Mouse (Mus musculus) neural tube, embryonic 11.5 days (tissue): ENCODE measurements around the gene Tfap2d. TPM values are rescaled to one million over a fixed set of nuclear protein-coding genes. Genes with fewer than 3 reads are reported as not detected.

ENCODE experiments used
- ATAC-seq: fragments of 200-750 bp; cut with Nextera tagmentation; 2 replicates; pipeline ENCODE4 v1.8.0; 2017; ENCODE audit warnings: moderate number of reproducible peaks, mild to moderate bottlenecking, moderate TSS enrichment, moderate library complexity; ENCODE audit not compliant: insufficient read depth, low FRiP score, low TSS enrichment
- DNase-seq: peaks from one replicate; pipeline ENCODE4 v3.0.0-alpha.2; 2015; ENCODE audit warnings: low spot score
- H3K27ac ChIP-seq: fragments of 300-500 bp; sonication (generic); 2 replicates; pipeline ENCODE4 v1.5.1; 2014; ENCODE audit warnings: low read depth, mild to moderate bottlenecking, low read length
- H3K27me3 ChIP-seq: fragments of 300-500 bp; sonication (generic); 2 replicates; pipeline ENCODE4 v1.6.1; 2014; ENCODE audit warnings: mild to moderate bottlenecking, low read length, mixed read lengths; ENCODE audit not compliant: control insufficient read depth, insufficient read depth
- H3K36me3 ChIP-seq: fragments of 300-500 bp; sonication (generic); 2 replicates; pipeline ENCODE4 v1.6.1; 2014; ENCODE audit warnings: mild to moderate bottlenecking, low read length, moderate library complexity, mixed read lengths; ENCODE audit not compliant: control insufficient read depth, insufficient read depth
- H3K4me1 ChIP-seq: fragments of 300-500 bp; sonication (generic); 2 replicates; pipeline ENCODE4 v1.6.1; 2014; ENCODE audit warnings: low read length, mixed read lengths; ENCODE audit not compliant: control insufficient read depth, insufficient read depth
- H3K4me2 ChIP-seq: fragments of 300-500 bp; sonication (generic); 2 replicates; pipeline ENCODE4 v1.6.1; 2014; ENCODE audit warnings: low read depth, mild to moderate bottlenecking, moderate library complexity
- H3K4me3 ChIP-seq: fragments of 300-500 bp; sonication (generic); 2 replicates; pipeline ENCODE4 v1.5.1; 2014; ENCODE audit warnings: low read depth, low read length
- H3K9ac ChIP-seq: fragments of 300-500 bp; sonication (generic); 2 replicates; pipeline ENCODE4 v1.6.1; 2014; ENCODE audit warnings: mild to moderate bottlenecking, low read length
- H3K9me3 ChIP-seq: fragments of 300-500 bp; sonication (generic); 2 replicates; pipeline ENCODE4 v1.6.1; 2016; ENCODE audit warnings: low read length; ENCODE audit not compliant: control insufficient read depth
- WGBS: fragments of 180-500 bp; shearing (Covaris S2); extraction: QIAGEN DNeasy Blood & Tissue Kit; methylation state at CpG from one replicate; pipeline ENCODE4 v1.1.7; 2014; 5-methylcytosine and 5-hydroxymethylcytosine counted together
- polyA plus RNA-seq: library from polyadenylated mRNA; unstranded; fragments of >200 nt; fragmentation: Nextera tagmentation; extraction: Ambion mirVana; gene quantifications from 2 replicates; pipeline ENCODE4 v1.2.1, GENCODE M21; 2014

Gene Tfap2d
- 0.34 TPM in 1 of 2 replicates, not detected in the other for polyA plus RNA-seq

GRCm38 (mm10) chr1:19102631-19103030 is at the start of gene Tfap2d:
Gene Tfap2d (plus strand): TSS chr1:19103022.
- no peak within 1 kb of the TSS for H3K4me2 ChIP-seq
- no peaks in the 10 kb centered on the region for H3K36me3 ChIP-seq
- H3K4me3 ChIP-seq, result no peak within 1 kb of the TSS
- peaks cover 95% of the 10 kb centered on the region for H3K27me3 ChIP-seq
- H3K9me3 ChIP-seq, result no peaks in the 10 kb centered on the region
- DNase-seq (no peak), ATAC-seq (no peak)
- H3K9ac ChIP-seq, result no peak within 1 kb of the TSS
- 3% methylated on average over 6 of the region's 6 CpGs for WGBS
- no peaks in the 10 kb centered on the region for H3K4me1 ChIP-seq
- no peak within 1 kb of the TSS for H3K27ac ChIP-seq

GRCm38 (mm10) chr1:19056300-19056699 is 46.5 kb upstream of the Tfap2d start:
- Histone ChIP-seq H3K9me3 (no peaks in the 10 kb centered on the region), H3K4me3 (no peak overlapping the region), H3K4me1 (no peaks in the 10 kb centered on the region), H3K27me3 (no peaks in the 10 kb centered on the region), H3K4me2 (no peak overlapping the region), H3K36me3 (no peaks in the 10 kb centered on the region), H3K9ac (no peak overlapping the region), H3K27ac (no peak overlapping the region)
- DNase-seq (peak; percentile 16), ATAC-seq (no peak)
- 21% methylated on average over 3 of the region's 3 CpGs for WGBS

DNA sequence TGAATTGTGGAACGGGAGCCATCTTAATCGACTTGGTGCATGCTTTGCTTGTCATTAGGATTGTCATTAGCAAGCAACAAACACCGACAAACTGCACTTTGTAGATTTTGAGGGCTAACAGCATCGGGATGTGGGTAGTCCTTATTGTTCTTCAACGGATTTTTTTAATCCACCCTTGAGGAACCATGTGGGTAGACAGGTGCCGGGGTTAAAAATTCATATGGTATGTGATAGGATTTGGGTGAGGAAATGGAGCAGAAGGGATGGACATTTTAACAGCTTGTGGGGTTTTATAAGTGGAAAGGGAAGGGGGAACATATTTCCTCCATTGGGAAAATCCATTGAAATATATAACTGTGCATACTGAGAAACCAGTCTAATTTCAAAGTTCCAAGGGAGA is 46.0 kb upstream of the Tfap2d start:
- 76% methylated on average over 6 of the region's 6 CpGs for WGBS
- no peaks in the 10 kb centered on the region for H3K9me3 ChIP-seq

GRCm38 (mm10) chr1:19088078-19088477 is 14.7 kb upstream of the Tfap2d start:
- H3K4me3 ChIP-seq, result no peak overlapping the region
- H3K4me1 ChIP-seq, result no peaks in the 10 kb centered on the region
- H3K27ac ChIP-seq, result no peak overlapping the region
- no peak overlapping the region for H3K4me2 ChIP-seq
- H3K9me3 ChIP-seq, result no peaks in the 10 kb centered on the region
- WGBS, result 9% methylated on average over 8 of the region's 8 CpGs
- H3K27me3 ChIP-seq, result no peaks in the 10 kb centered on the region
- H3K36me3 ChIP-seq, result no peaks in the 10 kb centered on the region
- no peak overlapping the region for H3K9ac ChIP-seq
- ATAC-seq, result peak; percentile 33; the same call in 1 of the 2 replicates
- DNase-seq, result peak; percentile 46

More for the DNA sequence above, 46.0 kb upstream of the Tfap2d start:
- Histone ChIP-seq H3K27ac (no peak overlapping the region), H3K27me3 (no peaks in the 10 kb centered on the region), H3K4me3 (no peak overlapping the region), H3K4me2 (no peak overlapping the region), H3K9ac (no peak overlapping the region), H3K4me1 (no peaks in the 10 kb centered on the region), H3K36me3 (no peaks in the 10 kb centered on the region)
- no peak for ATAC-seq
- no peak for DNase-seq

DNA sequence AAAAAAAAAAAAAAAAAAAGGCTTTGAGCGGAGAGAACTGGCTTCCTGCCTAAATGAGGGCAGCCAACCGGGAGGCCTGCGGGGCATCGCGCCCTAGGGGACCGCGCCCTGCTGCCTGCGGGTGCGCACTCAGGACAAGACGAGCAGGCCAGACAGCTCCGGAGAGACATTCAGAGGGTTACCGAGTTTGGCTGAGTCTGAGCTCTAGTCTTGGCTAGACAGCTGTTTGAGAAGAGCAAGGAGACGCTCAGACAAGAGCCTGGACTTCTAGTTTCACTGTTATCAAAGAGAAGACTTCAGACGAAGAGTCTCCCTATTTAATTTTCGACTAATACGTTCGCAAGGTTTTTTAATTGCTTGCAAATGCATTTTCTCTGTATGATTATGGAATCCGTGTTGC is 5.9 kb upstream of the Tfap2d start:
- no peaks in the 10 kb centered on the region for H3K4me1 ChIP-seq
- peaks cover 61% of the 10 kb centered on the region for H3K27me3 ChIP-seq
- H3K27ac ChIP-seq, result no peak overlapping the region
- no peak overlapping the region for H3K4me3 ChIP-seq
- ATAC-seq, result no peak
- H3K9me3 ChIP-seq, result no peaks in the 10 kb centered on the region
- no peaks in the 10 kb centered on the region for H3K36me3 ChIP-seq
- no peak overlapping the region for H3K4me2 ChIP-seq
- WGBS, result under 1% methylated on average over 18 of the region's 18 CpGs
- no peak for DNase-seq
- no peak overlapping the region for H3K9ac ChIP-seq

- no peak overlapping the region for H3K4me3 ChIP-seq
- H3K9ac ChIP-seq, result no peak overlapping the region
- H3K36me3 ChIP-seq, result no peaks in the 10 kb centered on the region
- DNase-seq (no peak), ATAC-seq (no peak)
- under 1% methylated on average over 21 of the region's 21 CpGs for WGBS
- H3K9me3 ChIP-seq, result no peaks in the 10 kb centered on the region
- no peaks in the 10 kb centered on the region for H3K4me1 ChIP-seq
- no peak overlapping the region for H3K27ac ChIP-seq
- H3K27me3 ChIP-seq, result peaks cover 97% of the 10 kb centered on the region
- no peak overlapping the region for H3K4me2 ChIP-seq
Observed at GRCm38 (mm10) chr1:19103316-19103715, 494 bp downstream of the Tfap2d start.

GRCm38 (mm10) chr1:19103776-19104142 is 937 bp downstream of the Tfap2d start:
- WGBS, result 2% methylated on average over 10 of the region's 10 CpGs
- Histone ChIP-seq H3K27me3 (peaks cover 97% of the 10 kb centered on the region), H3K9ac (no peak overlapping the region), H3K4me2 (no peak overlapping the region), H3K4me1 (no peaks in the 10 kb centered on the region), H3K27ac (no peak overlapping the region), H3K9me3 (no peaks in the 10 kb centered on the region), H3K4me3 (no peak overlapping the region), H3K36me3 (no peaks in the 10 kb centered on the region)
- DNase-seq, result no peak
- ATAC-seq, result no peak

DNA sequence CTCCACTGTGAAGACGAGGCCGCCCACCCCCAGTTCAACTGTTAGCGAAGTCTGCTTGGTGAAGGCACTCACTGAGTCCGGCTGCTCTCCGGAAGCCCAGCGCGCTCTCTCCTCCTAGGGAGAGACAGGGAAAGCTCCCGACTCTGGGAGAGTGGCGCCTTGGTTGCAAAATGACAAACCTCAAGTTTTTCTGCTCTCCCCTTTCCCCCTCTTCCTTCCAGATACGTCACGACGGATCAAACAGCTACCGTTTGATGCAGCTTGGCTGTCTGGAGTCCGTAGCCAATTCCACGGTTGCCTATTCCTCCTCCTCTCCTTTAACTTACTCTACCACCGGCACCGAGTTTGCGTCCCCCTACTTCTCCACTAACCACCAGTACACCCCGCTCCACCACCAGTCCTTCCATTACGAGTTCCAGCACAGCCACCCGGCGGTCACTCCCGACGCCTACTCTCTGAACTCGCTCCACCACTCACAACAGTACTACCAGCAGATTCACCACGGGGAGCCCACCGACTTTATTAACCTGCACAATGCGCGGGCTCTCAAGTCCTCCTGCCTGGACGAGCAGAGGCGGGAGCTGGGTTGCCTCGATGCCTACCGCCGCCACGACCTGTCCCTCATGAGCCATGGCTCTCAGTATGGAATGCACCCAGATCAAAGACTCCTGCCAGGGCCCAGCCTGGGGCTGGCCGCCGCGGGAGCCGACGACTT is 1.5 kb downstream of the Tfap2d start:
- Histone ChIP-seq H3K9ac (no peak overlapping the region), H3K4me1 (no peaks in the 10 kb centered on the region), H3K4me3 (peak overlapping the region; percentile 15; the same call in 1 of the 2 replicates), H3K9me3 (no peaks in the 10 kb centered on the region), H3K4me2 (no peak overlapping the region), H3K27ac (no peak overlapping the region), H3K36me3 (no peaks in the 10 kb centered on the region), H3K27me3 (peaks cover 98% of the 10 kb centered on the region)
- DNase-seq (peak; percentile 49), ATAC-seq (peak; percentile 35)
- WGBS, result 1% methylated on average over 38 of the region's 40 CpGs

DNA sequence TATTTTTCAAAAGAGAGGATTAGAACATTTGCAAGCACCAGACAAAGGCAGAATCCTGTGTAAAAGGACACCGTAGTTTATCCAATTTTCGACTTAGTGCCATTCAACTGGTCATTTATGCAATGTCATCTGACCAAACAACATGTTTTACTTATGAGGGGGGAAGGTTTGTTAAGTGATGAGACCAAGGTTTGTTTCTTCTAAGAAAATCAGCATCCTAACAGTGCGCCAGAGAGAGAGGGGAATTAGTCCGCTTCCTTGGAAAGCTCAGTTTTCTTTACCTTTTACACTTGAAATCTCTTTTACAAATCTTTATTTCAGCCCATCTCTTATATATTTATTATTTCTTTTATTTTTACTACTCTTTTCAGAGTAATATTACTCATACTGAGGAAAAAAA is 3.6 kb downstream of the Tfap2d start:
- H3K4me1 ChIP-seq, result no peaks in the 10 kb centered on the region
- 3% methylated on average over 4 of the region's 4 CpGs for WGBS
- H3K36me3 ChIP-seq, result no peaks in the 10 kb centered on the region
- no peaks in the 10 kb centered on the region for H3K9me3 ChIP-seq
- H3K27me3 ChIP-seq, result peaks cover 99% of the 10 kb centered on the region
- H3K27ac ChIP-seq, result no peak overlapping the region
- H3K4me2 ChIP-seq, result no peak overlapping the region
- no peak for DNase-seq
- ATAC-seq, result no peak
- no peak overlapping the region for H3K4me3 ChIP-seq
- H3K9ac ChIP-seq, result no peak overlapping the region
